Mouse (Mus musculus): ENCODE results near the gene Vmn2r31.
"Not testable (repeated sequence)": the region's sequence is repeated elsewhere in the genome, so short reads cannot be mapped to it uniquely, and the experiment has no call there.

Gene Vmn2r31

GRCm38 (mm10) chr7:7399603-7400002 lies at the start of gene Vmn2r31:
Gene Vmn2r31, minus strand, starts transcription at chr7:7399703.
- not testable (repeated sequence) for DNase-seq

GRCm38 (mm10) chr7:7374431-7374830 lies 25.1 kb downstream of the Vmn2r31 start, which contains the start of gene Gm45783:
Gene Gm45783, minus strand, starts transcription at chr7:7374573.
- DNase-seq: peak; percentile 11

GRCm38 (mm10) chr7:7337509-7337908 lies 62.0 kb downstream of the Vmn2r31 start, which contains the start of gene Vmn2r30:
Gene Vmn2r30, minus strand, starts transcription at chr7:7337609.
- not testable (repeated sequence) for DNase-seq
